Mouse (Mus musculus) lung, postnatal 0 days (tissue): Measurements from ENCODE around the gene Krt222.

Source experiments
- CTCF ChIP-seq: IDR thresholded peaks from 2 replicates; pipeline ENCODE4 v1.5.1; 2016; ENCODE audit warnings: antibody characterized with exemption, mild to moderate bottlenecking
- EP300 ChIP-seq: IDR thresholded peaks from 2 replicates; pipeline ENCODE4 v1.6.1; 2016; ENCODE audit warnings: antibody characterized with exemption, mild to moderate bottlenecking, control low read depth

GRCm38 (mm10) chr11:99281116-99281515, 37.2 kb upstream of the Krt222 start:
- TF ChIP-seq CTCF (no peak), EP300 (no peak)
